Mouse (Mus musculus) urinary bladder, postnatal 25 days (tissue): ENCODE data around the gene Irs3.
A peak's percentile ranks its signal among the peaks of the same experiment; 100 is the strongest.

Source experiments
- DNase-seq: peaks from one replicate; pipeline ENCODE4 v3.0.0; 2022; ENCODE audit warnings: low spot score

Irs3 gene

GRCm38 (mm10) chr5:137656977-137657376 is 11.5 kb upstream of the Irs3 start:
- peak; percentile 63 for DNase-seq

- no peak for DNase-seq
These were observed 9.2 kb upstream of the Irs3 start for GRCm38 (mm10) chr5:137654746-137655145.

- DNase-seq: no peak
These were observed 7.9 kb upstream of the Irs3 start for GRCm38 (mm10) chr5:137653366-137653765.

GRCm38 (mm10) chr5:137652474-137652873 is 7.0 kb upstream of the Irs3 start:
- peak; percentile 59 for DNase-seq

GRCm38 (mm10) chr5:137649669-137650571 is 4.4 kb upstream of the Irs3 start:
- DNase-seq: no peak

GRCm38 (mm10) chr5:137649251-137649650 is 3.7 kb upstream of the Irs3 start:
- no peak for DNase-seq

- no peak for DNase-seq
These were observed 2.5 kb upstream of the Irs3 start for GRCm38 (mm10) chr5:137647827-137648601.

- no peak for DNase-seq
These were observed 343 bp downstream of the Irs3 start for GRCm38 (mm10) chr5:137645091-137645651.

- DNase-seq: no peak
These were observed 1.0 kb downstream of the Irs3 start for GRCm38 (mm10) chr5:137644484-137644883.

GRCm38 (mm10) chr5:137642886-137643285 is 2.6 kb downstream of the Irs3 start:
- no peak for DNase-seq

GRCm38 (mm10) chr5:137641054-137641453 is 4.5 kb downstream of the Irs3 start, which contains the start of gene Sap25:
Gene Sap25 (plus strand): TSS chr5:137641334.
- peak; percentile 36 for DNase-seq

GRCm38 (mm10) chr5:137639472-137639871 is 6.0 kb downstream of the Irs3 start:
- no peak for DNase-seq

- no peak for DNase-seq
These were observed 12.0 kb downstream of the Irs3 start for GRCm38 (mm10) chr5:137633397-137634084.

- no peak for DNase-seq
These were observed 13.9 kb downstream of the Irs3 start for GRCm38 (mm10) chr5:137631591-137631990.

- no peak for DNase-seq
These were observed 14.3 kb downstream of the Irs3 start for GRCm38 (mm10) chr5:137631171-137631570.

- DNase-seq: peak; percentile 21
These were observed 14.9 kb downstream of the Irs3 start for GRCm38 (mm10) chr5:137630602-137631001.

GRCm38 (mm10) chr5:137629906-137630545 is 15.5 kb downstream of the Irs3 start:
- DNase-seq: peak; percentile 22

GRCm38 (mm10) chr5:137629306-137629721 is 16.2 kb downstream of the Irs3 start:
- DNase-seq: peak; percentile 53

- DNase-seq: peak; percentile 90
These were observed 16.8 kb downstream of the Irs3 start, which contains the start of the genes Fbxo24, Lrch4 and Gm20605 for GRCm38 (mm10) chr5:137628498-137629305. Gene Fbxo24 (minus strand): TSS chr5:137629002. Gene Lrch4 (plus strand): TSS chr5:137629121. Gene Gm20605 (plus strand): TSS chr5:137629175.

GRCm38 (mm10) chr5:137627991-137628390 is 17.5 kb downstream of the Irs3 start:
- DNase-seq: no peak
